Mouse (Mus musculus) olfactory bulb, adult 2 months (tissue): ENCODE results near the gene Itga1.

Source experiments
- CTCF ChIP-seq: fragments of 200-500 bp; IDR thresholded peaks from 2 replicates; pipeline ENCODE4 v1.5.1; 2012; ENCODE audit warnings: low read depth, mild to moderate bottlenecking, low read length, moderate library complexity; ENCODE audit not compliant: insufficient read depth
- POLR2A ChIP-seq: fragments of 200-500 bp; IDR thresholded peaks from 2 replicates; pipeline ENCODE4 v1.6.1; 2012; ENCODE audit warnings: mild to moderate bottlenecking, low read depth, low read length, moderate library complexity; ENCODE audit not compliant: insufficient read depth

- TF ChIP-seq CTCF (no peak), POLR2A (no peak)
Observed at GRCm38 (mm10) chr13:115052568-115052967, 49.2 kb downstream of the Itga1 start.
